Mouse (Mus musculus) ES-Bruce4 (cell line): ENCODE measurements at regions not wholly inside any gene's neighbourhood (a gene's known extent, or its start where the extent isn't known, plus 50 kb on each side); places are given as distances from the start of the nearest gene placed in this dataset.

Experiments used
- CTCF ChIP-seq: IDR thresholded peaks from one replicate; pipeline ENCODE4 v1.8.1; 2011; ENCODE audit warnings: low read depth, low read length
- EP300 ChIP-seq: IDR thresholded peaks from 2 replicates; pipeline ENCODE4 v1.6.1; 2011; ENCODE audit warnings: low read depth, low read length; ENCODE audit not compliant: insufficient read depth
- POLR2A ChIP-seq: IDR thresholded peaks from one replicate; pipeline ENCODE4 v1.8.1; 2011; ENCODE audit warnings: low read length; ENCODE audit not compliant: insufficient read depth

- TF ChIP-seq POLR2A (no peak), CTCF (no peak), EP300 (no peak)
Measured at GRCm38 (mm10) chr4:29420198-29420792, 607.4 kb downstream of the Epha7 start.
